8 mouse cellular contexts compared by ENCODE assay signal in the genomic region with DNA sequence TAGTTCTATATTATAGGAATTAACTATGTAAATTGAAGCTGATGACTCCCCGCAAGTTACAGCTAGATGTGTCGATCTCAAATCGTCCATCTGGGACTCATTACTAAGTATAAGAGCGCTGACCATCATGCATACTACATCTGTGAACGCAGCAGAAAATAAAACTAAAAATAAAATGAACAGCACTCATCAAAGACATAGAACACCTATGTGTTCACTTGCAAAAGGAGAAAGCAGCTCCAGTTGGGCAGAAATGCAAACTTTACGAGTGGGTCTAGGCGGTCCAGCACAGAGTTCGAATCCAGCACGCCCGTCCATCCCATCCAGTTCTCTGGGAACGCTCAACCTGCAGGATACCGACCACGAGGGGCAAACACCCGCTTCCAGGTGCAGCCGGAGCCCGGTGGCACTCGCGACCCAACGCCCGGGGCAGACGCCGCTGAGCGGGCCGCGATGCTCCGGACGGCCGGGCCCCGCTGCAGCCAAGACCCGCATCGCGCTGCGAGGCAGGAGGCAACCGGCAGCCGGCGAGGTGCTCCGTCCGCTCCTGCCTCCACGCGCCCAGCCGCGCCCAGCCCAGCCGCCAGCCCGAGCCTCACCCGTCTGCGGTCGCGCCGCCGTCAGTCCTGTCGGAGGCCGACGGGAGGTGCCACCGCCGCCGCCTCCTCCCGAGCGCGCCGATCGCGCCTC. TPM values are rescaled to one million over a fixed set of nuclear protein-coding genes. Genes with fewer than 3 reads are reported as not detected.
A peak's percentile ranks its signal among the peaks of the same experiment; 100 is the strongest.
DNase-seq lines count a peak whose midpoint lies in the region; ATAC-seq and TF ChIP-seq lines count a peak whose summit lies in the region.

No protein-coding gene starts in this region.

- no peaks in the 10 kb centered on the region for H3K27me3 ChIP-seq in cerebellum, adult 2 months (ENCODE audit: control insufficient read depth, insufficient read depth, low read length)
- H3K27me3 ChIP-seq in spleen, adult 2 months (ENCODE audit: control insufficient read depth, insufficient read depth, low read length), result no peaks in the 10 kb centered on the region
- no peaks in the 10 kb centered on the region for H3K27me3 ChIP-seq in limb, embryonic 10.5 days (ENCODE audit: low read depth, poor library complexity, severe bottlenecking)
- no peaks in the 10 kb centered on the region for H3K27me3 ChIP-seq in stomach, embryonic 14.5 days (ENCODE audit: control insufficient read depth, insufficient read depth, low read length)

- no peak for DNase-seq in cerebellum, adult 2 months
- DNase-seq in cerebellum, postnatal 10 days, result no peak
- no peak for DNase-seq in spleen, adult 2 months (ENCODE audit: low read depth in 1 of 2, low spot score in 2 of 2)
- DNase-seq in spleen, postnatal 4 days (ENCODE audit: low spot score in 2 of 2), result no peak
- DNase-seq in limb, embryonic 10.5 days (ENCODE audit: low spot score), result no peak
- no peak for DNase-seq in frontal cortex, postnatal 25 days (ENCODE audit: low spot score in 2 of 2)
- no peak for DNase-seq in gastrocnemius, postnatal 14 days

- TF ChIP-seq CTCF in cerebellum, adult 2 months (IDR thresholded peaks at IDR 0.05; ENCODE audit: borderline replicate concordance, insufficient read depth, low read depth, low read length), result no peak
- TF ChIP-seq CTCF in spleen, adult 2 months (IDR thresholded peaks at IDR 0.05; ENCODE audit: extremely low read depth, insufficient read depth, insufficient read length, insufficient replicate concordance), result no peak

- H3K4me3 ChIP-seq in cerebellum, adult 2 months (replicated peaks; ENCODE audit: insufficient read depth, low read depth, low read length), result peak overlapping the region; percentile 84
- H3K4me3 ChIP-seq in spleen, adult 2 months (ENCODE audit: extremely low read depth, insufficient read depth, insufficient read length), result peak overlapping the region; percentile 74
- peak overlapping the region; percentile 71 for H3K4me3 ChIP-seq in limb, embryonic 10.5 days
- H3K4me3 ChIP-seq in stomach, embryonic 14.5 days (ENCODE audit: low read depth, low read length), result peak overlapping the region; percentile 85

- H3K36me3 ChIP-seq in spleen, adult 2 months (ENCODE audit: control insufficient read depth, insufficient read depth, low read length), result no peaks in the 10 kb centered on the region
- no peaks in the 10 kb centered on the region for H3K36me3 ChIP-seq in limb, embryonic 10.5 days
- no peaks in the 10 kb centered on the region for H3K36me3 ChIP-seq in stomach, embryonic 14.5 days (ENCODE audit: control insufficient read depth, insufficient read depth, low read length)

- H3K9ac ChIP-seq in stomach, embryonic 14.5 days (replicated peaks; ENCODE audit: low read depth, low read length), result peak overlapping the region; percentile 90

- peak; percentile 36; the same call in 1 of the 2 replicates for TF ChIP-seq POLR2A in cerebellum, adult 2 months (IDR thresholded peaks at IDR 0.05; ENCODE audit: borderline replicate concordance, insufficient read depth, low read length)
- TF ChIP-seq POLR2A in spleen, adult 2 months (IDR thresholded peaks at IDR 0.05; ENCODE audit: low read depth, low read length), result peak; percentile 65

- intact Hi-C loops in gastrocnemius, postnatal 14 days (cut with DNase I; ENCODE audit: low total_unique reads), result no loop called here

- WGBS in cerebellum, adult 2 months, result 4% methylated on average over 59 of the region's 62 CpGs
- WGBS in spleen, adult 2 months, result 1% methylated on average over 58 of the region's 62 CpGs
- whole genome bisulfite sequencing in limb, embryonic 10.5 days, result 2% methylated on average over 55 of the region's 62 CpGs
- WGBS in stomach, embryonic 14.5 days, result 2% methylated on average over 53 of the region's 62 CpGs

- no peaks in the 10 kb centered on the region for H3K9me3 ChIP-seq in limb, embryonic 10.5 days (replicated peaks)
- H3K9me3 ChIP-seq in stomach, embryonic 14.5 days (ENCODE audit: control insufficient read depth, low read depth, low read length), result no peaks in the 10 kb centered on the region

- H3K27ac ChIP-seq in cerebellum, adult 2 months (ENCODE audit: insufficient read depth, low read length), result peak overlapping the region; percentile 42; the same call in 1 of the 2 replicates
- peak overlapping the region; percentile 92 for H3K27ac ChIP-seq in spleen, adult 2 months (ENCODE audit: insufficient read depth, low read length)
- H3K27ac ChIP-seq in limb, embryonic 10.5 days, result peak overlapping the region; percentile 94
- H3K27ac ChIP-seq in stomach, embryonic 14.5 days (ENCODE audit: low read length), result peak overlapping the region; percentile 79

- H3K4me2 ChIP-seq in stomach, embryonic 14.5 days (replicated peaks; ENCODE audit: low read depth, low read length), result peak overlapping the region; percentile 56

- no peaks in the 10 kb centered on the region for H3K4me1 ChIP-seq in cerebellum, adult 2 months (ENCODE audit: control insufficient read depth, insufficient read depth, low read length)
- peaks cover 12% of the 10 kb centered on the region; the same call in 1 of the 2 replicates for H3K4me1 ChIP-seq in spleen, adult 2 months (ENCODE audit: control insufficient read depth, insufficient read depth, insufficient read length)
- H3K4me1 ChIP-seq in limb, embryonic 10.5 days, result peaks cover 16% of the 10 kb centered on the region
- peaks cover 5% of the 10 kb centered on the region; the same call in 1 of the 2 replicates for H3K4me1 ChIP-seq in stomach, embryonic 14.5 days (ENCODE audit: control insufficient read depth, insufficient read depth, low read length)

- ATAC-seq in stomach, embryonic 14.5 days (ENCODE audit: insufficient number of reproducible peaks, insufficient read depth, low FRiP score, low read depth), result peak; percentile 80; the same call in 1 of the 2 replicates

RNA-seq across cellular contexts. Expression of a gene that starts 0.5 kb away (rescaled TPM):
- 19.1 and 22.9 TPM in 2 replicates for polyA plus RNA-seq in cerebellum, adult 2 months (2012; rRNA removed)
- 3.7 and 3.9 TPM in 2 replicates for polyA plus RNA-seq in spleen, adult 2 months (2012; rRNA removed)
- 27.4 and 28.8 TPM in 2 replicates for polyA plus RNA-seq in limb, embryonic 10.5 days (2016; fragmentation: Nextera tagmentation; extraction: Ambion mirVana)
- 81.6 and 91.2 TPM in 2 replicates for polyA plus RNA-seq in stomach, embryonic 14.5 days (2014; fragmentation: Nextera tagmentation; extraction: Ambion mirVana)
- total RNA-seq in gastrocnemius, postnatal 14 days (2021), result 10 to 100 TPM; 21.8 to 23.9 TPM

Comparison
In these comparisons a context has a peak if more than half of its experiments do, and no peak if none do; other contexts are left out.
1. H3K27ac ChIP-seq: peak in every context shown above with its lines; median percentile 94 in limb, embryonic 10.5 days; 92 in spleen, adult 2 months; 79 in stomach, embryonic 14.5 days; 42 in cerebellum, adult 2 months.